Mouse (Mus musculus): ENCODE measurements at regions not wholly inside any gene's neighbourhood (a gene's known extent, or its start where the extent isn't known, plus 50 kb on each side); places are given as distances from the start of the nearest gene placed in this dataset.
A peak's percentile ranks its signal among the peaks of the same experiment; 100 is the strongest.

- DNase-seq (ENCODE audit: low spot score), result no peak
These were observed 108.1 kb downstream of the Gm10184 start for GRCm38 (mm10) chr17:89802148-89802547.

- DNase-seq (ENCODE audit: low spot score), result no peak
These were observed 132.7 kb downstream of the Gm10184 start for GRCm38 (mm10) chr17:89777570-89777969.

- DNase-seq (ENCODE audit: low spot score), result no peak
These were observed 143.9 kb downstream of the Gm10184 start for GRCm38 (mm10) chr17:89766229-89766875.

- DNase-seq (ENCODE audit: low spot score), result no peak
These were observed 172.8 kb downstream of the Gm10184 start for GRCm38 (mm10) chr17:89737418-89737817.

GRCm38 (mm10) chr17:89725534-89725933 lies 184.7 kb downstream of the Gm10184 start:
- DNase-seq (ENCODE audit: low spot score), result no peak

GRCm38 (mm10) chr17:89681798-89682197 lies 228.5 kb downstream of the Gm10184 start:
- no peak for DNase-seq (ENCODE audit: low spot score)

GRCm38 (mm10) chr17:89658326-89658725 lies 251.9 kb downstream of the Gm10184 start:
- no peak for DNase-seq (ENCODE audit: low spot score)

- no peak for DNase-seq (ENCODE audit: low spot score)
These were observed 254.0 kb downstream of the Gm10184 start for GRCm38 (mm10) chr17:89656211-89656610.

GRCm38 (mm10) chr17:89654089-89654813 lies 256.0 kb downstream of the Gm10184 start:
- peak; percentile 13 for DNase-seq (ENCODE audit: low spot score)

GRCm38 (mm10) chr17:89646000-89646399 lies 264.2 kb downstream of the Gm10184 start:
- no peak for DNase-seq (ENCODE audit: low spot score)
